Mouse (Mus musculus): ENCODE data around the gene Map4k4.

- no peak for TF ChIP-seq CTCF (IDR thresholded peaks at IDR 0.05)
- TF ChIP-seq EP300 (IDR thresholded peaks at IDR 0.05): no peak
Measured at GRCm38 (mm10) chr1:39889973-39890372, 10.7 kb upstream of the Map4k4 start.

Measured in lung, postnatal 0 days (tissue).